Mouse (Mus musculus) bone marrow macrophage, adult 2 months (primary cell): Measurements from ENCODE around the gene Htt.

Experiments used
- CTCF ChIP-seq: IDR thresholded peaks from 2 replicates; pipeline ENCODE4 v1.5.1; 2012; ENCODE audit warnings: low read depth, mild to moderate bottlenecking, low read length, moderate library complexity
- POLR2A ChIP-seq: IDR thresholded peaks from 2 replicates; pipeline ENCODE4 v1.6.1; 2012; ENCODE audit warnings: mild to moderate bottlenecking, low read depth, low read length, borderline replicate concordance

- TF ChIP-seq POLR2A = no peak
- no peak for TF ChIP-seq CTCF
Measured at GRCm38 (mm10) chr5:34904412-34904811, 142.9 kb downstream of the Htt start.
